Mouse (Mus musculus) C2C12 (cell line): ENCODE data around the gene Zswim3.

Experiments used
- CTCF ChIP-seq: IDR thresholded peaks from one replicate; pipeline ENCODE4 v1.5.1; 2011; ENCODE audit not compliant: control insufficient read depth, insufficient read depth, insufficient read length
- MAX ChIP-seq: IDR thresholded peaks from one replicate; pipeline ENCODE4 v1.6.1; 2011; ENCODE audit warnings: mild to moderate bottlenecking, control low read depth
- USF1 ChIP-seq: IDR thresholded peaks from one replicate; pipeline ENCODE4 v1.6.1; 2011; ENCODE audit warnings: low read depth, mild to moderate bottlenecking, control low read depth, moderate library complexity

- TF ChIP-seq USF1 (no peak), MAX (no peak), CTCF (no peak)
Observed at GRCm38 (mm10) chr2:164767812-164768540, 36.9 kb upstream of the Zswim3 start.
